Mouse (Mus musculus) 3T3-L1 (cell line): Measurements from ENCODE around the gene Gas1.

Source experiments
- DNase-seq: peaks from one replicate; pipeline ENCODE4 v3.0.0-alpha.2; 2015; ENCODE audit warnings: low read depth, low spot score

Gene Gas1

DNA sequence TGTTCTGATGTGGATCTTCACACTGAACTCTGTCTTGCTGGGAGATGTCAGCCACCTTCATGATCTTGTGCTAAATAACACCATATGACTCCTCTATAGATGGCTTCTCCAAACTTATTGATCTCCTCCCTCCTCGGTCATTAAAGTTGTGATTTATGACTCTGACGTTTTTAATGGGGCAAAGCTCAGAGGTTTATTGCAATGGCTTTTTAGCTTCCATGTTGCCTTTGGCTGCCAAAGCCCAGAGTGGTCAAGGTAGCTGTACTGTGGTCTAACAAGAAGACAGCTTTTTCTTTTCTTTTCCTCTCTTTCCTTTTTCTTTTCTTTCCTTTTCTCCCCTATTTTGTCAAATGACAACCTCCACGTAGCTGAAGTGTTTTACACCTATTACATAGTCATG, 52.1 kb downstream of the Gas1 start:
- no peak for DNase-seq

DNA sequence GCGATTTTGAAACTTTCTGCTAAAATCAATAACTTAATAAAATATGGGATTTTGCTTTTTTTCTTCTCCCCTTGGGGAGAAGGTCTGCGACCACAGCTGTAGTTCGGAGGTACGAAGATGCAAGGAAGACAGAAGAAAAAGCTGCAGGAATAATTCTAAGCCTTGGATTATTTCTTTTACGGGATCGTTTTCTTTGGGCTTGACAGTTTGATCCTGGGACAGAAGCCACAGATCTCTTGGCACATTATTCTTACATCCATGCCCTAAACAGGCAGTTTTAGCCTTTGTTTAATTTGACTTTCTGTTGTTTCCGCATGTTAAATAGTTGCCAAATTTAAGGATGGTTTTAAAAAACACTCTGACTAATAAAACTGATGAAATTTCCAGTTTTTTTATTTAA, 52.7 kb downstream of the Gas1 start:
- no peak for DNase-seq
